Mouse (Mus musculus) megakaryocyte, embryonic 14.5 days (primary cell): ENCODE measurements at regions not wholly inside any gene's neighbourhood (a gene's known extent, or its start where the extent isn't known, plus 50 kb on each side); places are given as distances from the start of the nearest gene placed in this dataset.

Experiments used
- FLI1 ChIP-seq: IDR thresholded peaks from 2 replicates; pipeline ENCODE4 v1.6.1; 2012; ENCODE audit warnings: low read length, inconsistent platforms, mixed read lengths
- GATA1 ChIP-seq: IDR thresholded peaks from 3 replicates; pipeline ENCODE4 v1.6.1; 2012; ENCODE audit warnings: mixed read lengths, low read length, inconsistent platforms, borderline replicate concordance

DNA sequence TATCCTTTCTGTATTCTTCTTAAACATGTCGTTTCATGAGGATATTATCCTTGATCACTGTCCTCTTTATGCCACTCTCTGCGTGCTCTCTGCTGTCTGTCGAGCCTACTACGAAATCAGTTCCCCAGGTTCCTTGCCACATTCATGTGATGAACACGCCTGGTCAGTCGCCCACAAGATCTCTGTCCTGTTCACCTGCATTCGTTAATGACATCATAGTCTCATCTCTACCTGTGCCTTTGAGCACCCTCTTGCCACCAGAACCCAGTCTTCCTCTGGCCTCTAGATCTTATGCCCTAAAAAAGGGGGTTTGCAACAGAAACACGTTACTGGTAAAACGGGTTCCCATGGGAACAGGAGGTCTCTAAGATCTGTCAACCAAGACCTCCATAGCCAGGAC, 283.6 kb upstream of the Nfe2l3 start:
- TF ChIP-seq FLI1 (no peak), GATA1 (no peak)
